Mouse (Mus musculus) forelimb bud, embryonic 11.5 days (tissue): ENCODE data around the gene Ugt1a5.
"Not testable (repeated sequence)": the region's sequence is repeated elsewhere in the genome, so short reads cannot be mapped to it uniquely, and the experiment has no call there.

Source experiments
- DNase-seq: peaks from one replicate; pipeline ENCODE4 v3.0.0-alpha.2; 2012; ENCODE audit warnings: low read depth, low spot score

Ugt1a5 gene

DNA sequence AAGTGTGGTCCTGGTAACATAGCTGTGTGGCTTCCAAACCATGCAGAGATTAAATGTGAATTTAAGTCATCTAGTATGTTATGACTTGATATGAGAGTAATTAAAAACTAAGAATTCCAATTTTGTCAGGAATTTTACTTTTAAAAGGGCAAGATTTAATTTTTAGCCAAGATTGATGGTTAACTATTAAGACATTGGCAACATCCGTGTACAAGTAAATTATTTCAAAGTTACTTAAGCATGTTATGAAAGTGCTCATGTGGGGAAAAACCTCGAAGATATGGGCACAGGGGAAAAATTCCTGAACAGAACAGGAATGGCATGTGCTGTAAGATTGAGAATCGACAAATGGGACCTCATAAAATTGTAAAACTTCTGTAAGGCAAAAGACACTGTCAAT, 31.6 kb downstream of the Ugt1a5 start:
- DNase-seq = no peak

DNA sequence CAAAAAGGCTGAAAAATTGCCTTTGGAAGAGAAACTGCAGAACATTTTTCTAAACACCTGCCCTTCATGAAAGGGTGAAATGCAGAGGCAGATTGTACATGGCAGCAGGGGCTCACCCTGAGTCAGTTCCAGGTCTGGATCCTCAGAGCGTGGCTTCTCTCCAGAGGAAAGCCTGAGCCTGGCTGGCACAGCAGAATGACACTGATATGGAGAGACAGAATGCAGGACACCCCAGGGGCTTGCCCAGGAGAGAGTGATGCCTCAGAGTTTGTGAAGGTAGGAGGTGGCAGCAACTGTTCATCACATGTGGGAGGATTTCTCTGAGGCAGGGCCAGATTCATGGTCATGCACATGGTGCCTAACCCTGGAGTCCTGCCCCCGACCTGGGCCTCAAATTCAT, 34.2 kb downstream of the Ugt1a5 start:
- no peak for DNase-seq

DNA sequence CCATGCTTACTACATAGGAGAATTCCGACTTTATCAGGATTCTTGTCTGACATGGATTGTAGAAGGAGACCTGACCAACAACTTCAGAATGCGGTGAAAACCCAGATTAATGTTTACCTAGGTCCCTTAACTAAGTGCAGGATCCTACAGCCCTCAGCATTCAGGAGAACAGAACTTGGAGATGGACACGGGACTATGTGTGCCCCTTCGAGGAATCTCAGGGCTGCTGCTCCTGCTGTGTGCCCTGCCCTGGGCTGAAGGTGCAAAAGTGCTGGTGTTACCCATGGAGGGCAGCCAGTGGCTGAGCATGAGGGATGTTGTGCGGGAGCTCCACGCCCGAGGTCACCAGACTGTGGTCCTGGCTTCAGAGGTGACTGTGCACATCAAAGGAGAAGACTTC, 34.6 kb downstream of the Ugt1a5 start, which contains the start of gene Ugt1a2:
Ugt1a2 (plus strand) TSS at position 146 of the 400 bp plus-strand sequence.
- no peak for DNase-seq

- peak; percentile 80 for DNase-seq
Observed at GRCm38 (mm10) chr1:88205294-88205922, 39.6 kb downstream of the Ugt1a5 start, which contains the start of gene Dnajb3. Gene Dnajb3 (minus strand): TSS chr1:88205782.

- no peak for DNase-seq
Observed at GRCm38 (mm10) chr1:88206843-88207479, 41.1 kb downstream of the Ugt1a5 start.

- no peak for DNase-seq
Observed at GRCm38 (mm10) chr1:88211812-88212211, 46.0 kb downstream of the Ugt1a5 start, which contains the start of gene Ugt1a1. Gene Ugt1a1 (plus strand): TSS chr1:88211959.

- DNase-seq = no peak
Observed at GRCm38 (mm10) chr1:88212341-88213045, 46.7 kb downstream of the Ugt1a5 start.

DNA sequence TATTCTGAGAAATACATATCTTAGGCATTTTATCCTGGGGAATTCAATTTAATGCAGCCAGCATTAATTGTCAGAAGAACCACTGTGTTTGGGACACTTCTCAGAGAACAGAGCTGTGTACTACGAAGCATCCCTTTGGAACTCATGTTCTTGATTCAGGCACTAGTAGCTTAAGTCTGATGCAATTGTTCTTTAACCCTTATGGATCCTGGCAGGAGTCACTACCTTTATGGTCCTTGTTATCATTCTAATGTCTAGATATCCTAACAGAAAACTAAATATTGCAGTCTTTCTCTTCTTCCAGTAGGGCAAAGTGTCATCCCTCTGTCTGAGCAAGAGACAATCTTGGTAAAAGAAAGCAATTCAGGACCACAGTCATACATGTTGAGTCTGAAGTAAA, 47.2 kb downstream of the Ugt1a5 start:
- DNase-seq = no peak

GRCm38 (mm10) chr1:88213766-88214461, 48.1 kb downstream of the Ugt1a5 start:
- no peak for DNase-seq

DNA sequence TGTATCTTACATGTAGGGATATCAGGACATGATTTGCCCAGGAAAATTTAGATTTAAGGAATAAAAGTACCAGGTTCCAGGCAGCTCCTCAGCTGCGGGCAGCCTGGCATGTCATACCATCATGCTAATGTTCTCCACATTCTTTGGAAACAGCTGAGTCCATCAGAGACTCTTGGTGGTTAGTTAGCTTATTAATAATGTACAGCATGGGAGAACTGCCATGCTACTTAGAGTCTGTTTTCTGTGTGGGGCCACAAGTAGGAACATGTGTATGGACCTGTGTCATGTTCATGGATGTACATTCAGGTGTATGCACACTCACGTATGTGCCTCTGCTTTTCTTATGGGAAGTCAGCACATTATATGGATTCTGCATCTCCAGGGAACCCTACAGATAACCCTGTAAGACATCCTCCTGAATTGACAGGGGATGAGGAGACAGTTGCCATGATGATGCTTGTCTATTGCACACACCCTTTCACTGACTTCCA, 48.7 kb downstream of the Ugt1a5 start:
- DNase-seq = no peak

GRCm38 (mm10) chr1:88215466-88216380, 49.9 kb downstream of the Ugt1a5 start:
- DNase-seq = no peak

DNA sequence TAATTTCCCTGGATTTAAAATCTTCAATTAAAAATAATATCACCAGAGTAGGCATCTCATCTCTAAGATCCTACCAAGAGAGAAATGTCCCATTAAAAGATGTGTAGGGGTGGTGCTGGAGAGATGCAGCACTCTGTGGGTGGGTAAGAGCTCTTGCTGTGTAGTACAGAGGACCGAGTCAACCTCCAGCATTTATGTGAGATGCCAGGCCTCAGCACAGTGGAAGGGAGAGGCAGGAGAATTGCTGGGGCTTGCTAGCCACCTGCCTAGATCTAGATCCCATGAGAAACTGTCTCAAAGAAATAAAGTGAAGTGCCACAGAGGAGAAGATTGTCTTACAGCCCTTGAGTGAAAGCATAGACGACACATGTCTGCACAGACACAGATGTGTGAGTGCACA, 50.7 kb downstream of the Ugt1a5 start:
- DNase-seq = no peak

- DNase-seq = no peak
Observed at GRCm38 (mm10) chr1:88217144-88217543, 51.3 kb downstream of the Ugt1a5 start.

GRCm38 (mm10) chr1:88217576-88217975, 51.8 kb downstream of the Ugt1a5 start:
- no peak for DNase-seq

GRCm38 (mm10) chr1:88218051-88218450, 52.2 kb downstream of the Ugt1a5 start:
- DNase-seq = no peak

- no peak for DNase-seq
Observed at GRCm38 (mm10) chr1:88218591-88218990, 52.8 kb downstream of the Ugt1a5 start.

GRCm38 (mm10) chr1:88219054-88219453, 53.2 kb downstream of the Ugt1a5 start:
- DNase-seq = no peak

GRCm38 (mm10) chr1:88220336-88220735, 54.5 kb downstream of the Ugt1a5 start:
- DNase-seq = no peak

DNA sequence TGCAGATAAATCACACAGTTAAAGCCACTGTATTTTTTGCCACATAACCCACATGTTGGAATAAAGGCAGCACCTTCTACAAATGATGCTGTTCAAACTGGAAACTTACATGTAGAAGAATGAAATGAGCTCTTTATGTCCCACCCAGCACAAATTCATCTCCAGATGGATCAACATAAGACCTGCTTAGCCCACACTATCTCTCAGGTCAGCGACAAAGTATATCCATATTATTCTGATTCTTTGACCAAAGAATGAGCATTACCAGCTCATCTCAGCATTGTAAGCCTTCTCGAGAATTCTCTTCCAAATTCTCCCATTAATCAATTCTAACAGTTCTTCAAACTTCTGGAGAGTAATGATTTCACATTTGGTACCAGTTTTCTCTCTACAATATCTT, 56.4 kb downstream of the Ugt1a5 start:
- no peak for DNase-seq

DNA sequence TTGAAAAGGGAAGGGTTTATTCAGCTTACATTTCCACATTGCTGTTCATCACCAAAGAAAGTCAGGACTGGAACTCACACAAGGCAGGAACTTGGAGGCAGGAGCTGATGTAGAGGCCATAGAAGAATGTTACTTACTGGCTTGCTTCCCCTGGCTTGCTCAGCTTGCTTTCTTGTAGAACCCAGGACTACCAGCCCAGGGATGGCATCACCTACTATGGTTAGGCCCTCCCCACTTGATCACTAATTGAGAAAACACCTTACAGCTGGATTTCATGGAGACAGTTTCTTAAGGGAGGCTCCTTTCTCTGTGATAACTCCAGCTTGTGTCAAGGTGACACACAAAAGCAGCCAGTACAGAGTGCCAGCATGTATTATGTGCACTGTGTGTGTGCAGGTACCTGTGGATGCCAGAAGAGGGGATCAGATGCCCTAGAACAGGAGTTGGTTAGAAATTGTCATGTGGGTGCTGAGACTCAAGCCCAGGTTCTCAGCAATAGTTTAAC, 57.3 kb downstream of the Ugt1a5 start:
- DNase-seq = not testable (repeated sequence)

GRCm38 (mm10) chr1:88223591-88223990, 57.8 kb downstream of the Ugt1a5 start:
- DNase-seq = no peak
